Mouse (Mus musculus) limb, embryonic 13.5 days (tissue): ENCODE results near the gene Sptssa. TPM values are rescaled to one million over a fixed set of nuclear protein-coding genes. Genes with fewer than 3 reads are reported as not detected.
"Not testable (repeated sequence)": the region's sequence is repeated elsewhere in the genome, so short reads cannot be mapped to it uniquely, and the experiment has no call there.

Experiments used
- ATAC-seq: fragments of 200-750 bp; cut with Nextera tagmentation; 2 replicates; pipeline ENCODE4 v1.8.0; 2017; ENCODE audit warnings: low read depth, moderate number of reproducible peaks, moderate TSS enrichment; ENCODE audit not compliant: low FRiP score
- H3K27ac ChIP-seq: fragments of 300-500 bp; sonication (generic); 2 replicates; pipeline ENCODE4 v1.5.1; 2015; ENCODE audit warnings: inconsistent platforms, mild to moderate bottlenecking, moderate library complexity
- H3K27me3 ChIP-seq: fragments of 300-500 bp; sonication (generic); 2 replicates; pipeline ENCODE4 v1.6.1; 2015; ENCODE audit warnings: mild to moderate bottlenecking, inconsistent platforms
- H3K36me3 ChIP-seq: fragments of 300-500 bp; sonication (generic); 2 replicates; pipeline ENCODE4 v1.6.1; 2015; ENCODE audit warnings: inconsistent platforms, mild to moderate bottlenecking, moderate library complexity
- H3K4me1 ChIP-seq: fragments of 300-500 bp; sonication (generic); 2 replicates; pipeline ENCODE4 v1.6.1; 2015; ENCODE audit warnings: inconsistent platforms
- H3K4me2 ChIP-seq: fragments of 300-500 bp; sonication (generic); replicated peaks from 2 replicates; pipeline ENCODE4 v1.6.1; 2015; ENCODE audit warnings: inconsistent platforms, mild to moderate bottlenecking, moderate library complexity
- H3K4me3 ChIP-seq: fragments of 300-500 bp; sonication (generic); 2 replicates; pipeline ENCODE4 v1.5.1; 2015; ENCODE audit warnings: moderate library complexity, mild to moderate bottlenecking, inconsistent platforms
- H3K9ac ChIP-seq: fragments of 300-500 bp; sonication (generic); 2 replicates; pipeline ENCODE4 v1.6.1; 2015; ENCODE audit warnings: mild to moderate bottlenecking, inconsistent platforms
- H3K9me3 ChIP-seq: fragments of 300-500 bp; sonication (generic); 2 replicates; pipeline ENCODE4 v1.6.1; 2016; ENCODE audit warnings: inconsistent platforms
- WGBS: fragments of 180-500 bp; shearing (Covaris S2); methylation state at CpG from one replicate; pipeline ENCODE4 v1.1.7; 2015; 5-methylcytosine and 5-hydroxymethylcytosine counted together
- polyA plus RNA-seq: library from polyadenylated mRNA; unstranded; fragments of >200 nt; fragmentation: Nextera tagmentation; extraction: Ambion mirVana; gene quantifications from 2 replicates; pipeline ENCODE4 v1.2.1, GENCODE M21; 2015

Sptssa gene
- polyA plus RNA-seq, 1 experiment from 2014 or later: 219 TPM

- Histone ChIP-seq H3K9me3 (no peaks in the 10 kb centered on the region), H3K4me2 (no peak overlapping the region), H3K4me3 (no peak overlapping the region), H3K27me3 (no peaks in the 10 kb centered on the region), H3K36me3 (peaks cover 57% of the 10 kb centered on the region), H3K27ac (no peak overlapping the region), H3K4me1 (no peaks in the 10 kb centered on the region), H3K9ac (no peak overlapping the region)
- 92% methylated on average over 4 of the region's 4 CpGs for WGBS
- ATAC-seq: no peak
These were observed 14.9 kb upstream of the Sptssa start for GRCm38 (mm10) chr12:54671262-54671661.

DNA sequence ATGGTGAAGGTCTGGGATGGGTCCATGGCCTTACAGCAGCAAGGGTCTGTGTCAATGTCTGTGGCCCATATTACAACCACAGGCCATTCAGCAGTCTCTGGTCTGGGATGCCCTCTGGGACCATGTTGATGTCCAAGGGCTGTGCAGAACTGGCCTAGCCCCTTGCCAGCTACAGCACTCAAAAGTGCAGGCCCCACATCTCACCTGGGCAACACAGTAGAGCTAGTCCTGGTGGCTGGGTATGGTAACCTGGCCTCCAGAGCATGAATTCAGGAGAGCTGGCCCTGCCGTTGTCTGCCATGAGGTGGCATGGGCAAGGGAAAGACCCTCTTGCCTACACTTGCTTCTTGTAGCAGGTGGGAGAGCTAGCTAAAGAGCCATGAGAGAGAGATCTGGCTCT, 11.8 kb upstream of the Sptssa start:
- H3K9me3 ChIP-seq: no peaks in the 10 kb centered on the region
- H3K9ac ChIP-seq: no peak overlapping the region
- 95% methylated on average over 1 of the region's 1 CpGs for WGBS
- H3K4me3 ChIP-seq: no peak overlapping the region
- H3K36me3 ChIP-seq: peaks cover 32% of the 10 kb centered on the region
- no peak overlapping the region for H3K27ac ChIP-seq
- no peaks in the 10 kb centered on the region for H3K4me1 ChIP-seq
- no peaks in the 10 kb centered on the region for H3K27me3 ChIP-seq
- no peak overlapping the region for H3K4me2 ChIP-seq
- no peak for ATAC-seq

- WGBS: 75% methylated on average over 6 of the region's 6 CpGs
- no peaks in the 10 kb centered on the region for H3K4me1 ChIP-seq
- no peak overlapping the region for H3K4me2 ChIP-seq
- H3K27ac ChIP-seq: no peak overlapping the region
- no peak for ATAC-seq
- H3K36me3 ChIP-seq: peaks cover 12% of the 10 kb centered on the region
- H3K27me3 ChIP-seq: no peaks in the 10 kb centered on the region
- H3K9ac ChIP-seq: no peak overlapping the region
- H3K9me3 ChIP-seq: no peaks in the 10 kb centered on the region
- H3K4me3 ChIP-seq: no peak overlapping the region
These were observed 9.2 kb upstream of the Sptssa start for GRCm38 (mm10) chr12:54665526-54665925.

- not testable (repeated sequence) for H3K4me2 ChIP-seq, H3K9me3 ChIP-seq, H3K9ac ChIP-seq, H3K4me1 ChIP-seq, H3K36me3 ChIP-seq, H3K4me3 ChIP-seq, ATAC-seq, H3K27me3 ChIP-seq, H3K27ac ChIP-seq
- 72% methylated on average over 5 of the region's 5 CpGs for whole genome bisulfite sequencing
These were observed 5.1 kb upstream of the Sptssa start for GRCm38 (mm10) chr12:54661470-54661869.

DNA sequence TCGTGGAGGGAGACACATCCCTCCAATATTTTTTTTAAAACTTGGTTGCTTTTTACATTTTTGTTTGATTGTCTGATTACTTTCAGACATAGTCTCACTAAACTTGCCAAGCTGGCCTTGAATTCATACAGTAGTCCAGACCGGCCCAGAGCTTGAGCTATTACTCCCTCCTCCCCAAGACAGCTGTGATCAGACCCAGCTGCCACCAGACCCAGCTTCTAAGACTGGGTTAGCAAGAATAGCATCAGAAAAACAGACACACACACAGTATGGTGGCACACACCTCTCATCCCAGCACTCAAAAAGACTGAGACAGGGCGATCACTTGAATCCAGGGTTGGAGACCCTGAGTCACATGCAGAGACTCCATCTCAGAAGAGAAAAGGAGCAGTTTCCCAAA, 3.5 kb upstream of the Sptssa start:
- Histone ChIP-seq H3K27ac (no peak overlapping the region), H3K4me2 (no peak overlapping the region), H3K36me3 (no peaks in the 10 kb centered on the region), H3K9ac (no peak overlapping the region), H3K27me3 (no peaks in the 10 kb centered on the region), H3K4me3 (no peak overlapping the region), H3K4me1 (peaks cover 5% of the 10 kb centered on the region), H3K9me3 (no peaks in the 10 kb centered on the region)
- no peak for ATAC-seq
- WGBS: 83% methylated on average over 3 of the region's 3 CpGs

- 71% methylated on average over 7 of the region's 7 CpGs for WGBS
- H3K4me3 ChIP-seq: no peak overlapping the region
- no peak overlapping the region for H3K9ac ChIP-seq
- H3K4me1 ChIP-seq: peaks cover 19% of the 10 kb centered on the region
- H3K36me3 ChIP-seq: no peaks in the 10 kb centered on the region
- no peaks in the 10 kb centered on the region for H3K27me3 ChIP-seq
- H3K27ac ChIP-seq: no peak overlapping the region
- no peaks in the 10 kb centered on the region for H3K9me3 ChIP-seq
- no peak for ATAC-seq
- H3K4me2 ChIP-seq: no peak overlapping the region
These were observed 2.2 kb upstream of the Sptssa start for GRCm38 (mm10) chr12:54658425-54659092.

GRCm38 (mm10) chr12:54657951-54658350, 1.6 kb upstream of the Sptssa start:
- Histone ChIP-seq H3K4me3 (no peak overlapping the region), H3K4me2 (no peak overlapping the region), H3K4me1 (peaks cover 19% of the 10 kb centered on the region), H3K27ac (no peak overlapping the region), H3K9ac (no peak overlapping the region), H3K9me3 (no peaks in the 10 kb centered on the region), H3K36me3 (no peaks in the 10 kb centered on the region), H3K27me3 (no peaks in the 10 kb centered on the region)
- WGBS: 88% methylated on average over 5 of the region's 5 CpGs
- no peak for ATAC-seq

GRCm38 (mm10) chr12:54657226-54657625, 853 bp upstream of the Sptssa start:
- Histone ChIP-seq H3K9ac (peak overlapping the region; percentile 65; the same call in 1 of the 2 replicates), H3K36me3 (no peaks in the 10 kb centered on the region), H3K27ac (no peak overlapping the region), H3K4me2 (peak overlapping the region; percentile 79), H3K27me3 (no peaks in the 10 kb centered on the region), H3K4me3 (peak overlapping the region; percentile 63; the same call in 1 of the 2 replicates), H3K4me1 (peaks cover 19% of the 10 kb centered on the region), H3K9me3 (no peaks in the 10 kb centered on the region)
- 59% methylated on average over 2 of the region's 2 CpGs for WGBS
- ATAC-seq: no peak

DNA sequence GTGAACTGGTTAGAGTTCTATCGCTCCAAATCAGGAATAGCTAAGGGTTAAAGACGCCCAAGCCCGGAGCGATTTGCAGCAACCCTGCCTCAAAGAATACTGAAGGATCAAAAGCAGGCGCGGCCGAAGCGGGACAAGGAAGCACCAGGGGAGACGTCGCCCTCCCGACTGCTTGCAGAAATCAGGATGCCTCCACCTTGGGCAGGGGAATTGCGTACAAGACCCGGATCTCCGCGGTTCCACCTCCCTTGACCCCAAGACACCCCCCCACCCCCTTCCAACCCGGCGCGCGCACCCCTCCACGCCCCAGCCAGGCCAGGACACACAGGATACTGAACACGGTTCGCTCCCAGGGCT, 356 bp downstream of the Sptssa start:
- WGBS: under 1% methylated on average over 22 of the region's 22 CpGs
- Histone ChIP-seq H3K4me3 (peak overlapping the region; percentile 63), H3K4me2 (peak overlapping the region; percentile 79), H3K27ac (peak overlapping the region; percentile 75), H3K27me3 (no peaks in the 10 kb centered on the region), H3K36me3 (no peaks in the 10 kb centered on the region), H3K9ac (peak overlapping the region; percentile 81), H3K4me1 (peaks cover 19% of the 10 kb centered on the region), H3K9me3 (no peaks in the 10 kb centered on the region)
- no peak; the same call in 1 of the 2 replicates for ATAC-seq

GRCm38 (mm10) chr12:54655292-54656038, 908 bp downstream of the Sptssa start:
- WGBS: 23% methylated on average over 16 of the region's 16 CpGs
- peak overlapping the region; percentile 75 for H3K27ac ChIP-seq
- peak overlapping the region; percentile 79 for H3K4me2 ChIP-seq
- H3K36me3 ChIP-seq: peaks cover 3% of the 10 kb centered on the region; the same call in 1 of the 2 replicates
- peak overlapping the region; percentile 81 for H3K9ac ChIP-seq
- H3K27me3 ChIP-seq: no peaks in the 10 kb centered on the region
- peaks cover 19% of the 10 kb centered on the region for H3K4me1 ChIP-seq
- H3K4me3 ChIP-seq: peak overlapping the region; percentile 63
- ATAC-seq: no peak
- no peaks in the 10 kb centered on the region for H3K9me3 ChIP-seq

DNA sequence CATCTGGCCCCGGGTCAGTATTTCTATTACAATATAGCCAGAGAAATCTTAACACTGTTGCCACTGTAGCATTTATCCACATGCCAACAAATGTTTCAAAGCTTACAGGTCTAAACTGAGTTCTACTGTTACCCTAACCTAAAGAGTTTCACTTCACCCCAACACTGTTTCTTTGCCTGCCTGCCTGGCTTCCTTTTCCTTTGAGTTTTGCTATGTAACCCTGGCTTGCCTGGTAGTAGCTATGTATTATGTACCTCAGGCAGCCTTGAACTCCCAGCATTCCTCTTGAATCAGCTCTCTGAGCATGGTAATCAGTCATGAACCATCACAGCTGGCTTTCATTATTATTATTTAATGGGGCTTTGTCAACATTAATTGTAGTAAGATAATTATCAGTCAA, 1.6 kb downstream of the Sptssa start:
- Histone ChIP-seq H3K4me3 (peak overlapping the region; percentile 63), H3K9ac (peak overlapping the region; percentile 50), H3K9me3 (no peaks in the 10 kb centered on the region), H3K27me3 (no peaks in the 10 kb centered on the region), H3K4me2 (peak overlapping the region; percentile 79), H3K4me1 (peaks cover 19% of the 10 kb centered on the region), H3K27ac (no peak overlapping the region), H3K36me3 (peaks cover 10% of the 10 kb centered on the region)
- no peak for ATAC-seq
- WGBS: 86% methylated on average over 1 of the region's 1 CpGs

- WGBS: 58% methylated on average over 4 of the region's 4 CpGs
- Histone ChIP-seq H3K9ac (peak overlapping the region; percentile 50; the same call in 1 of the 2 replicates), H3K4me1 (peaks cover 19% of the 10 kb centered on the region), H3K27ac (no peak overlapping the region), H3K4me3 (peak overlapping the region; percentile 63; the same call in 1 of the 2 replicates), H3K36me3 (peaks cover 12% of the 10 kb centered on the region), H3K4me2 (peak overlapping the region; percentile 79), H3K9me3 (no peaks in the 10 kb centered on the region), H3K27me3 (no peaks in the 10 kb centered on the region)
- ATAC-seq: no peak
These were observed 2.2 kb downstream of the Sptssa start for GRCm38 (mm10) chr12:54654141-54654540.
